Mouse (Mus musculus) ES-Bruce4 (cell line): ENCODE measurements around the gene Ctnnd2. TPM values are rescaled to one million over a fixed set of nuclear protein-coding genes. Genes with fewer than 3 reads are reported as not detected.

Experiments
- H3K27ac ChIP-seq: 2 replicates; pipeline ENCODE4 v1.5.1; 2012; ENCODE audit warnings: low read length, inconsistent platforms; ENCODE audit not compliant: insufficient read depth
- H3K27me3 ChIP-seq: 2 replicates; pipeline ENCODE4 v1.6.1; 2012; ENCODE audit warnings: mild to moderate bottlenecking, low read length, inconsistent platforms; ENCODE audit not compliant: control insufficient read depth, poor library complexity, insufficient read depth, severe bottlenecking
- H3K36me3 ChIP-seq: 2 replicates; pipeline ENCODE4 v1.6.1; 2012; ENCODE audit warnings: inconsistent platforms, mild to moderate bottlenecking, low read length, moderate library complexity; ENCODE audit not compliant: control insufficient read depth, poor library complexity, insufficient read depth, severe bottlenecking
- H3K4me1 ChIP-seq: one replicate; pipeline ENCODE4 v1.8.1; 2011; ENCODE audit warnings: low read length; ENCODE audit not compliant: control insufficient read depth, insufficient read depth
- H3K4me3 ChIP-seq: 2 replicates; pipeline ENCODE4 v1.5.1; 2011; ENCODE audit warnings: low read depth, mild to moderate bottlenecking, low read length
- H3K9ac ChIP-seq: 2 replicates; pipeline ENCODE4 v1.6.1; 2012; ENCODE audit warnings: low read depth, mild to moderate bottlenecking, inconsistent platforms; ENCODE audit not compliant: poor library complexity, severe bottlenecking
- H3K9me3 ChIP-seq: replicated peaks from 2 replicates; pipeline ENCODE4 v1.6.1; 2012; ENCODE audit warnings: mild to moderate bottlenecking, low read length, inconsistent platforms; ENCODE audit not compliant: control insufficient read depth, poor library complexity, insufficient read depth, severe bottlenecking
- CTCF ChIP-seq: IDR thresholded peaks from one replicate; pipeline ENCODE4 v1.8.1; 2011; ENCODE audit warnings: low read depth, low read length
- EP300 ChIP-seq: IDR thresholded peaks from 2 replicates; pipeline ENCODE4 v1.6.1; 2011; ENCODE audit warnings: low read depth, low read length; ENCODE audit not compliant: insufficient read depth
- POLR2A ChIP-seq: IDR thresholded peaks from one replicate; pipeline ENCODE4 v1.8.1; 2011; ENCODE audit warnings: low read length; ENCODE audit not compliant: insufficient read depth
- polyA plus RNA-seq: library from polyadenylated mRNA; stranded (reverse); fragments of >200 nt; gene quantifications from 2 replicates; pipeline ENCODE4 v1.2.4, GENCODE M21; 2011; ENCODE audit warnings: low read depth; ENCODE audit not compliant: missing spikeins, insufficient read depth, insufficient read length

Gene Ctnnd2
- polyA plus RNA-seq, 1 experiment, result 2.4 TPM

GRCm38 (mm10) chr15:30990421-30991252, 818.2 kb downstream of the Ctnnd2 start:
- Histone ChIP-seq H3K27ac (no peak overlapping the region), H3K4me3 (no peak overlapping the region), H3K36me3 (no peaks in the 10 kb centered on the region), H3K27me3 (no peaks in the 10 kb centered on the region), H3K9me3 (no peaks in the 10 kb centered on the region), H3K4me1 (no peaks in the 10 kb centered on the region), H3K9ac (no peak overlapping the region)
- TF ChIP-seq EP300 (no peak), POLR2A (no peak), CTCF (no peak)

GRCm38 (mm10) chr15:30992357-30992756, 820.0 kb downstream of the Ctnnd2 start:
- Histone ChIP-seq H3K4me3 (no peak overlapping the region), H3K4me1 (no peaks in the 10 kb centered on the region), H3K9me3 (no peaks in the 10 kb centered on the region), H3K27me3 (no peaks in the 10 kb centered on the region), H3K27ac (no peak overlapping the region), H3K9ac (no peak overlapping the region), H3K36me3 (no peaks in the 10 kb centered on the region)
- TF ChIP-seq POLR2A, result no peak
- TF ChIP-seq CTCF, result no peak
- no peak for TF ChIP-seq EP300

- Histone ChIP-seq H3K4me3 (no peak overlapping the region), H3K9ac (no peak overlapping the region), H3K36me3 (no peaks in the 10 kb centered on the region), H3K27ac (no peak overlapping the region), H3K9me3 (no peaks in the 10 kb centered on the region), H3K4me1 (no peaks in the 10 kb centered on the region), H3K27me3 (no peaks in the 10 kb centered on the region)
- TF ChIP-seq POLR2A, result no peak
- no peak for TF ChIP-seq CTCF
- no peak for TF ChIP-seq EP300
Observed at GRCm38 (mm10) chr15:30992901-30993300, 820.5 kb downstream of the Ctnnd2 start.

- H3K4me3 ChIP-seq, result no peak overlapping the region
- H3K36me3 ChIP-seq, result no peaks in the 10 kb centered on the region
- H3K27ac ChIP-seq, result no peak overlapping the region
- H3K27me3 ChIP-seq, result no peaks in the 10 kb centered on the region
- H3K9me3 ChIP-seq, result no peaks in the 10 kb centered on the region
- no peaks in the 10 kb centered on the region for H3K4me1 ChIP-seq
- H3K9ac ChIP-seq, result no peak overlapping the region
- no peak for TF ChIP-seq POLR2A
- TF ChIP-seq EP300, result no peak
- TF ChIP-seq CTCF, result no peak
Observed at GRCm38 (mm10) chr15:30995346-30995745, 823.0 kb downstream of the Ctnnd2 start.

GRCm38 (mm10) chr15:31004468-31004867, 832.1 kb downstream of the Ctnnd2 start:
- Histone ChIP-seq H3K36me3 (no peaks in the 10 kb centered on the region), H3K9me3 (no peaks in the 10 kb centered on the region), H3K9ac (no peak overlapping the region), H3K4me3 (no peak overlapping the region), H3K4me1 (no peaks in the 10 kb centered on the region), H3K27me3 (no peaks in the 10 kb centered on the region), H3K27ac (no peak overlapping the region)
- TF ChIP-seq POLR2A (no peak), EP300 (no peak), CTCF (no peak)

- Histone ChIP-seq H3K36me3 (no peaks in the 10 kb centered on the region), H3K9ac (no peak overlapping the region), H3K27ac (no peak overlapping the region), H3K4me3 (no peak overlapping the region), H3K9me3 (no peaks in the 10 kb centered on the region), H3K4me1 (no peaks in the 10 kb centered on the region), H3K27me3 (no peaks in the 10 kb centered on the region)
- TF ChIP-seq EP300 (no peak), POLR2A (no peak), CTCF (no peak)
Observed at GRCm38 (mm10) chr15:31004976-31005375, 832.6 kb downstream of the Ctnnd2 start.
